Mouse (Mus musculus) MEL (cell line): Measurements from ENCODE around the gene Omt2a. TPM values are rescaled to one million over a fixed set of nuclear protein-coding genes. Genes with fewer than 3 reads are reported as not detected.
"Not testable (repeated sequence)": the region's sequence is repeated elsewhere in the genome, so short reads cannot be mapped to it uniquely, and the experiment has no call there.

Source experiments
- DNase-seq: peaks from one replicate; pipeline ENCODE4 v3.0.0; 2011; ENCODE audit warnings: low read depth, low spot score
- H3K27ac ChIP-seq: 2 replicates; pipeline ENCODE4 v1.5.1; 2012; ENCODE audit warnings: low read depth, mild to moderate bottlenecking, control low read depth, low read length, moderate library complexity; ENCODE audit not compliant: control insufficient read depth
- H3K27me3 ChIP-seq, 2 experiments: fragments of 150-350 bp in 1 of 2; sonication (generic) in 1 of 2; 2 replicates each; pipeline ENCODE4 v1.6.1; 2012; ENCODE audit warnings: low read length in 2 of 2, mild to moderate bottlenecking in 2 of 2, improper control_type of control experiment in 1 of 2, moderate library complexity in 1 of 2; ENCODE audit not compliant: insufficient read depth in 2 of 2, control insufficient read depth in 1 of 2
- H3K36me3 ChIP-seq, 2 experiments: 2 replicates each; pipeline ENCODE4 v1.6.1; 2012 to 2014; ENCODE audit warnings: low read length in 2 of 2, improper control_type of control experiment in 1 of 2, inconsistent platforms in 1 of 2, mild to moderate bottlenecking in 1 of 2; ENCODE audit not compliant: insufficient read depth in 2 of 2, control insufficient read depth in 1 of 2
- H3K4me1 ChIP-seq, 2 experiments: fragments of 150-350 bp in 1 of 2; sonication (generic) in 1 of 2; 2 replicates each; pipeline ENCODE4 v1.6.1; 2012; ENCODE audit warnings: low read length in 2 of 2, improper control_type of control experiment in 1 of 2, mild to moderate bottlenecking in 1 of 2; ENCODE audit not compliant: insufficient read depth in 2 of 2, control insufficient read depth in 1 of 2
- H3K4me3 ChIP-seq, 2 experiments: fragments of 150-350 bp in 1 of 2; sonication (generic) in 1 of 2; 2 replicates each; pipeline ENCODE4 v1.5.1; 2012; ENCODE audit warnings: low read depth in 2 of 2, low read length in 2 of 2, mild to moderate bottlenecking in 2 of 2, moderate library complexity in 2 of 2, control low read depth in 1 of 2, improper control_type of control experiment in 1 of 2; ENCODE audit not compliant: control insufficient read depth in 1 of 2, insufficient read depth in 1 of 2
- H3K79me2 ChIP-seq: 2 replicates; pipeline ENCODE4 v1.6.1; 2012; ENCODE audit warnings: mild to moderate bottlenecking, low read length, moderate library complexity; ENCODE audit not compliant: control insufficient read depth, poor library complexity, insufficient read depth
- H3K9ac ChIP-seq: 2 replicates; pipeline ENCODE4 v1.6.1; 2012; ENCODE audit warnings: low read depth, mild to moderate bottlenecking, control low read depth, low read length, moderate library complexity; ENCODE audit not compliant: control insufficient read depth, poor library complexity, severe bottlenecking
- H3K9me3 ChIP-seq: fragments of 150-350 bp; sonication (generic); replicated peaks from 2 replicates; pipeline ENCODE4 v1.6.1; 2012; ENCODE audit warnings: mild to moderate bottlenecking, low read length, improper control_type of control experiment, moderate library complexity; ENCODE audit not compliant: insufficient read depth
- BHLHE40 ChIP-seq: IDR thresholded peaks from 2 replicates; pipeline ENCODE4 v1.6.1; 2012; ENCODE audit warnings: low read depth, mild to moderate bottlenecking, inconsistent platforms, low read length, improper control_type of control experiment, borderline replicate concordance
- CHD1 ChIP-seq: IDR thresholded peaks from 2 replicates; pipeline ENCODE4 v1.6.1; 2012; ENCODE audit warnings: low read depth, mild to moderate bottlenecking, inconsistent platforms, low read length, improper control_type of control experiment
- CHD2 ChIP-seq: IDR thresholded peaks from 2 replicates; pipeline ENCODE4 v1.6.1; 2011; ENCODE audit warnings: low read length, improper control_type of control experiment
- CTCF ChIP-seq, 3 experiments: IDR thresholded peaks in 2 of 3; conservative IDR thresholded peaks in 1 of 3; 2 replicates each; pipeline ENCODE4 v1.5.1; 2011 to 2012; ENCODE audit warnings: low read length in 3 of 3, low read depth in 2 of 3, mild to moderate bottlenecking in 2 of 3, improper control_type of control experiment in 1 of 3, inconsistent platforms in 1 of 3, mixed read lengths in 1 of 3, moderate library complexity in 1 of 3; ENCODE audit not compliant: control insufficient read depth in 1 of 3, insufficient read depth in 1 of 3, poor library complexity in 1 of 3, severe bottlenecking in 1 of 3
- E2F4 ChIP-seq: IDR thresholded peaks from 2 replicates; pipeline ENCODE4 v1.6.1; 2011; ENCODE audit warnings: low read depth, low read length, improper control_type of control experiment, borderline replicate concordance
- EP300 ChIP-seq, 2 experiments: IDR thresholded peaks; 2 replicates each; pipeline ENCODE4 v1.6.1; 2011; ENCODE audit warnings: improper control_type of control experiment in 2 of 2, low read length in 2 of 2, low read depth in 1 of 2, mild to moderate bottlenecking in 1 of 2
- GATA1 ChIP-seq: IDR thresholded peaks from 2 replicates; pipeline ENCODE4 v1.6.1; 2011; ENCODE audit warnings: low read depth, low read length, improper control_type of control experiment
- KAT2A ChIP-seq: conservative IDR thresholded peaks from 2 replicates; pipeline ENCODE4 v1.6.1; 2012; ENCODE audit warnings: low read depth, low read length, improper control_type of control experiment, inconsistent platforms
- MAZ ChIP-seq: IDR thresholded peaks from 2 replicates; pipeline ENCODE4 v1.6.1; 2012; ENCODE audit warnings: low read depth, mild to moderate bottlenecking, inconsistent platforms, low read length, improper control_type of control experiment
- MYB ChIP-seq: IDR thresholded peaks from 2 replicates; pipeline ENCODE4 v1.6.1; 2011; ENCODE audit warnings: mild to moderate bottlenecking, low read depth, low read length, improper control_type of control experiment
- MYC ChIP-seq: IDR thresholded peaks from 2 replicates; pipeline ENCODE4 v1.6.1; 2011; ENCODE audit warnings: low read depth, mild to moderate bottlenecking, low read length, improper control_type of control experiment, moderate library complexity
- NRF1 ChIP-seq: IDR thresholded peaks from 2 replicates; pipeline ENCODE4 v1.6.1; 2014; ENCODE audit warnings: low read depth, mild to moderate bottlenecking, inconsistent platforms, low read length, improper control_type of control experiment, moderate library complexity; ENCODE audit not compliant: poor library complexity, insufficient read depth, severe bottlenecking
- POLR2A ChIP-seq, 2 experiments: IDR thresholded peaks; 2 replicates each; pipeline ENCODE4 v1.6.1; 2011 to 2012; ENCODE audit warnings: low read length in 2 of 2, mild to moderate bottlenecking in 2 of 2, control low read depth in 1 of 2, improper control_type of control experiment in 1 of 2, low read depth in 1 of 2, moderate library complexity in 1 of 2; ENCODE audit not compliant: control insufficient read depth in 1 of 2, insufficient read depth in 1 of 2, poor library complexity in 1 of 2
- POLR2AphosphoS2 ChIP-seq: IDR thresholded peaks from 2 replicates; pipeline ENCODE4 v1.6.1; 2011; ENCODE audit warnings: low read length, improper control_type of control experiment
- POLR2AphosphoS5 ChIP-seq: IDR thresholded peaks from 2 replicates; pipeline ENCODE4 v1.6.1; 2012; ENCODE audit warnings: low read depth, borderline replicate concordance, mild to moderate bottlenecking, inconsistent platforms, low read length, moderate library complexity, mixed read lengths
- RAD21 ChIP-seq: IDR thresholded peaks from 2 replicates; pipeline ENCODE4 v1.6.1; 2011; ENCODE audit warnings: mild to moderate bottlenecking, low read depth, low read length, improper control_type of control experiment
- RCOR1 ChIP-seq: IDR thresholded peaks from 2 replicates; pipeline ENCODE4 v1.6.1; 2012; ENCODE audit warnings: low read depth, mild to moderate bottlenecking, inconsistent platforms, low read length, improper control_type of control experiment
- SIN3A ChIP-seq: IDR thresholded peaks from 2 replicates; pipeline ENCODE4 v1.6.1; 2012; ENCODE audit warnings: low read length, improper control_type of control experiment, inconsistent platforms
- TCF12 ChIP-seq: IDR thresholded peaks from 2 replicates; pipeline ENCODE4 v1.6.1; 2014; ENCODE audit warnings: low read depth, mild to moderate bottlenecking, inconsistent platforms, low read length, improper control_type of control experiment, moderate library complexity
- UBTF ChIP-seq: IDR thresholded peaks from 2 replicates; pipeline ENCODE4 v1.6.1; 2012; ENCODE audit warnings: low read depth, mild to moderate bottlenecking, inconsistent platforms, low read length, improper control_type of control experiment, moderate library complexity, borderline replicate concordance; ENCODE audit not compliant: insufficient read depth
- ZC3H11A ChIP-seq: IDR thresholded peaks from 2 replicates; pipeline ENCODE4 v1.6.1; 2012; ENCODE audit warnings: low read depth, mild to moderate bottlenecking, inconsistent platforms, low read length, improper control_type of control experiment
- ZMIZ1 ChIP-seq: IDR thresholded peaks from 2 replicates; pipeline ENCODE4 v1.6.1; 2012; ENCODE audit warnings: low read depth, mild to moderate bottlenecking, inconsistent platforms, low read length, improper control_type of control experiment, moderate library complexity
- ZNF384 ChIP-seq: IDR thresholded peaks from 2 replicates; pipeline ENCODE4 v1.6.1; 2012; ENCODE audit warnings: low read depth, mild to moderate bottlenecking, inconsistent platforms, low read length, improper control_type of control experiment
- polyA plus RNA-seq, 2 experiments: library from polyadenylated mRNA; stranded (reverse) in 1 of 2; unstranded in 1 of 2; fragments of >175 nt in 1 of 2; fragments of >200 nt in 1 of 2; gene quantifications; 2 replicates each; pipeline versions ENCODE4 v1.2.1 to v1.2.4; 2012; ENCODE audit warnings: low replicate concordance in 2 of 2, low read depth in 1 of 2; ENCODE audit not compliant: insufficient read length in 2 of 2, insufficient read depth in 1 of 2, missing spikeins in 1 of 2
- total RNA-seq: library from RNA; depleted of rRNA; stranded (reverse); fragments of 300-350 nt; gene quantifications from 2 replicates; pipeline ENCODE4 v1.2.3, GENCODE M21; 2012

Omt2a gene
- total and polyA plus RNA-seq, 3 experiments, result not detected

- H3K9ac ChIP-seq, result no peak overlapping the region
- no peak for DNase-seq
- H3K4me3 ChIP-seq, result no peak overlapping the region
- no peak overlapping the region for H3K27ac ChIP-seq
- no peaks in the 10 kb centered on the region for H3K36me3 ChIP-seq
- H3K4me1 ChIP-seq, result no peaks in the 10 kb centered on the region
- TF ChIP-seq MYC (no peak), KAT2A (no peak), BHLHE40 (no peak), POLR2AphosphoS5 (no peak), TCF12 (no peak), SIN3A (no peak), RAD21 (no peak), POLR2AphosphoS2 (no peak), MYB (no peak), GATA1 (no peak), EP300 (IDR thresholded peaks at IDR 0.05; ENCODE audit: low read depth in 1 of 2, low read length in 2 of 2) (no peak), CHD2 (no peak), UBTF (no peak), CHD1 (no peak), ZMIZ1 (no peak), ZC3H11A (no peak), E2F4 (no peak)
- no peaks in the 10 kb centered on the region for H3K9me3 ChIP-seq
- H3K79me2 ChIP-seq, result no peaks in the 10 kb centered on the region
- peaks cover 0 to 2% of the 10 kb centered on the region in 2 experiments; a peak in 1 of 4 replicates for H3K27me3 ChIP-seq
Measured at GRCm38 (mm10) chr9:78354665-78355578, 40.3 kb upstream of the Omt2a start.

- H3K4me3 ChIP-seq, result no peak overlapping the region
- no peak for TF ChIP-seq KAT2A
- no peak for TF ChIP-seq POLR2AphosphoS5
- no peak for TF ChIP-seq CTCF (IDR thresholded peaks at IDR 0.05 in 2 of 3, conservative IDR thresholded peaks at IDR 0.05 in 1 of 3; ENCODE audit: control insufficient read depth in 1 of 3, insufficient read depth in 1 of 3, low read depth in 2 of 3, low read length in 3 of 3, poor library complexity in 1 of 3, severe bottlenecking in 1 of 3)
- TF ChIP-seq RAD21, result no peak
- no peak for TF ChIP-seq POLR2A (IDR thresholded peaks at IDR 0.05; ENCODE audit: control insufficient read depth in 1 of 2, insufficient read depth in 1 of 2, low read depth in 1 of 2, low read length in 2 of 2, poor library complexity in 1 of 2)
- TF ChIP-seq ZNF384, result no peak
- TF ChIP-seq SIN3A, result no peak
- TF ChIP-seq RCOR1, result no peak
- no peak for TF ChIP-seq UBTF
- no peak for TF ChIP-seq ZMIZ1
- TF ChIP-seq MAZ, result no peak
- no peak for TF ChIP-seq NRF1
- TF ChIP-seq CHD1, result no peak
- TF ChIP-seq, all 39 proteins: peak for 0
- DNase-seq, result peak; percentile 24
- Histone ChIP-seq H3K4me1 (no peaks in the 10 kb centered on the region), H3K79me2 (no peaks in the 10 kb centered on the region), H3K9ac (no peak overlapping the region), H3K27me3 (peaks cover 0 to 2% of the 10 kb centered on the region in 2 experiments; a peak in 1 of 4 replicates), H3K9me3 (no peaks in the 10 kb centered on the region), H3K36me3 (no peaks in the 10 kb centered on the region), H3K27ac (no peak overlapping the region)
Measured at GRCm38 (mm10) chr9:78351504-78352220, 37.1 kb upstream of the Omt2a start.

- not testable (repeated sequence) for H3K27me3 ChIP-seq, H3K27ac ChIP-seq
Measured at GRCm38 (mm10) chr9:78350007-78350406, 35.4 kb upstream of the Omt2a start.

More at GRCm38 (mm10) chr9:78350007-78350406, 35.4 kb upstream of the Omt2a start:
- not testable (repeated sequence) for H3K36me3 ChIP-seq, H3K9ac ChIP-seq, H3K79me2 ChIP-seq, H3K9me3 ChIP-seq, DNase-seq, H3K4me1 ChIP-seq, H3K4me3 ChIP-seq
